Mouse (Mus musculus): ENCODE measurements around the gene Entpd2. TPM values are rescaled to one million over a fixed set of nuclear protein-coding genes. Genes with fewer than 3 reads are reported as not detected.

Entpd2 gene
- total and polyA plus RNA-seq, 3 experiments: not detected

GRCm38 (mm10) chr2:25430395-25431233, 34.9 kb downstream of the Entpd2 start:
- DNase-seq (ENCODE audit: low read depth, low spot score): no peak
- peaks cover 8 to 23% of the 10 kb centered on the region in 2 experiments; a peak in 3 of 4 replicates for H3K4me1 ChIP-seq (ENCODE audit: control insufficient read depth in 1 of 2, insufficient read depth in 2 of 2, low read length in 2 of 2)
- peaks cover 0 to 7% of the 10 kb centered on the region in 2 experiments; a peak in 2 of 4 replicates for H3K36me3 ChIP-seq (ENCODE audit: control insufficient read depth in 1 of 2, insufficient read depth in 2 of 2, low read length in 2 of 2)
- peaks cover 2% of the 10 kb centered on the region; the same call in 1 of the 2 replicates for H3K79me2 ChIP-seq (ENCODE audit: control insufficient read depth, insufficient read depth, low read length, poor library complexity)
- no peaks in the 10 kb centered on the region for H3K9me3 ChIP-seq (replicated peaks; ENCODE audit: insufficient read depth, low read length)
- no peak overlapping the region for H3K4me3 ChIP-seq (ENCODE audit: control insufficient read depth in 1 of 2, insufficient read depth in 1 of 2, low read depth in 2 of 2, low read length in 2 of 2)
- H3K27ac ChIP-seq (ENCODE audit: control insufficient read depth, low read depth, low read length): no peak overlapping the region
- TF ChIP-seq TAL1 (IDR thresholded peaks at IDR 0.05; ENCODE audit: low read length) (no peak), ZC3H11A (IDR thresholded peaks at IDR 0.05; ENCODE audit: low read depth, low read length) (no peak), ZKSCAN1 (IDR thresholded peaks at IDR 0.05; ENCODE audit: low read depth, low read length) (no peak), CHD1 (IDR thresholded peaks at IDR 0.05; ENCODE audit: low read depth, low read length) (no peak), HCFC1 (IDR thresholded peaks at IDR 0.05; ENCODE audit: low read depth, low read length) (no peak)
- H3K9ac ChIP-seq (ENCODE audit: control insufficient read depth, low read depth, low read length, poor library complexity, severe bottlenecking): no peak overlapping the region
- H3K27me3 ChIP-seq (ENCODE audit: control insufficient read depth in 1 of 2, insufficient read depth in 2 of 2, low read length in 2 of 2): no peaks in the 10 kb centered on the region

GRCm38 (mm10) chr2:25431308-25431855, 35.7 kb downstream of the Entpd2 start:
- Histone ChIP-seq H3K79me2 (ENCODE audit: control insufficient read depth, insufficient read depth, low read length, poor library complexity) (peaks cover 2% of the 10 kb centered on the region; the same call in 1 of the 2 replicates), H3K4me1 (ENCODE audit: control insufficient read depth in 1 of 2, insufficient read depth in 2 of 2, low read length in 2 of 2) (peaks cover 7 to 20% of the 10 kb centered on the region in 2 experiments; a peak in 3 of 4 replicates), H3K27me3 (ENCODE audit: control insufficient read depth in 1 of 2, insufficient read depth in 2 of 2, low read length in 2 of 2) (no peaks in the 10 kb centered on the region), H3K27ac (ENCODE audit: control insufficient read depth, low read depth, low read length) (no peak overlapping the region), H3K9me3 (replicated peaks; ENCODE audit: insufficient read depth, low read length) (no peaks in the 10 kb centered on the region), H3K9ac (ENCODE audit: control insufficient read depth, low read depth, low read length, poor library complexity, severe bottlenecking) (no peak overlapping the region), H3K36me3 (ENCODE audit: control insufficient read depth in 1 of 2, insufficient read depth in 2 of 2, low read length in 2 of 2) (peaks cover 0 to 7% of the 10 kb centered on the region in 2 experiments; a peak in 2 of 4 replicates), H3K4me3 (ENCODE audit: control insufficient read depth in 1 of 2, insufficient read depth in 1 of 2, low read depth in 2 of 2, low read length in 2 of 2) (no peak overlapping the region)
- TF ChIP-seq USF1 (IDR thresholded peaks at IDR 0.05; ENCODE audit: low read depth, low read length) (no peak), MEF2A (IDR thresholded peaks at IDR 0.05; ENCODE audit: extremely low read depth, insufficient replicate concordance, low read depth, low read length, poor library complexity, severe bottlenecking) (no peak), MXI1 (IDR thresholded peaks at IDR 0.05; ENCODE audit: low read depth, low read length) (no peak), MYC (IDR thresholded peaks at IDR 0.05; ENCODE audit: low read depth, low read length) (no peak), MAFK (IDR thresholded peaks at IDR 0.05; ENCODE audit: borderline replicate concordance, low read depth, low read length) (no peak), POLR2A (IDR thresholded peaks at IDR 0.05; ENCODE audit: control insufficient read depth in 1 of 2, insufficient read depth in 1 of 2, low read depth in 1 of 2, low read length in 2 of 2, poor library complexity in 1 of 2) (no peak), MAX (IDR thresholded peaks at IDR 0.05; ENCODE audit: low read length) (no peak), NRF1 (IDR thresholded peaks at IDR 0.05; ENCODE audit: insufficient read depth, low read depth, low read length, poor library complexity, severe bottlenecking) (no peak), USF2 (IDR thresholded peaks at IDR 0.05; ENCODE audit: borderline replicate concordance in 1 of 2, insufficient read depth in 1 of 2, low read depth in 1 of 2, low read length in 2 of 2) (no peak), SMC3 (IDR thresholded peaks at IDR 0.05; ENCODE audit: low read depth, low read length) (no peak), ETS1 (IDR thresholded peaks at IDR 0.05; ENCODE audit: low read depth, low read length) (no peak), ZMIZ1 (IDR thresholded peaks at IDR 0.05; ENCODE audit: low read depth, low read length) (no peak), GATA1 (IDR thresholded peaks at IDR 0.05; ENCODE audit: low read depth, low read length) (no peak), ELF1 (IDR thresholded peaks at IDR 0.05; ENCODE audit: low read depth, low read length) (no peak)
- DNase-seq (ENCODE audit: low read depth, low spot score): no peak
